Mouse (Mus musculus) right cerebral cortex, postnatal 10 days (tissue): ENCODE measurements around the gene Aif1.

Experiments used
- DNase-seq, 2 experiments: peaks; one replicate each; pipeline ENCODE4 v3.0.0; 2021; ENCODE audit warnings: low spot score in 2 of 2

The Aif1 gene

DNA sequence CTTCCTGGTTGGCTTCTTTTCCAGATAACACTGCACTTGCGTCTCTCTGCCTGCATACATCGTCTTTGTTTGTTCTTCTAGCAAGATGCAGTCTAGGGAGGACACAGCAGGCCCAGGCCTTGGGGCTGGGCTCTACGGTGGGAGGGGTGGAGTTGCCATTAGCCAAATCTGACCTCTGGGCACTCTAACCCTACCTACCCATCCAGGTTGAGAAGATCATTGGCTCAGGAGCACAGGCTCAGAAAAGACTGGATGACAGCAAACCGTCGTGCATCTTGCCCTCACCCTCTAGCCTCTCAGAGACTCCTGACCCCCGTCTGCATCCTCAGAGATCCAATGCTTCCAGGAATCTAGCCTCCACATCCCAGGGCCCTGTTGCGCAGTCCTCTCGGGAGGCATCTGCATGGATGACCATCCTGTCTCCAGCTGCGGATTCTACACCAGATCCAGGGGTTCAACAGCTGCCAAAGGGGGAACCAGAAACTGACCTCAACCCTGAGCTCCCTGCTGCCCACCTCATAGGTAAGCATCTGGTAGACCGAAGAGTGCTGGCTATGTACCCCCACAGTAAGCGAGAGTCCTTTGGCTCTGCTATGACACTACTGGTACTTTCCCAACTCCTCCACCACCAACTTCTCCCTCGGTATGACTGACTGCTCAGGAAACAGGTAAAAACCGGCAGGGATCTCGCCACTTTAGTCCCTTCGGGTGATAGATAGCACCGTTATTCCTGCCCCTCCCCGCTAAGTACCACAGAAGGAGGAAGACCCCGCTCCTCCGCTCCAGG lies 19.2 kb upstream of the Aif1 start:
- DNase-seq = no peak

GRCm38 (mm10) chr17:35193881-35194843 lies 18.3 kb upstream of the Aif1 start, which contains the start of gene Ltb:
Gene Ltb, plus strand, starts transcription at chr17:35194439.
- no peak for DNase-seq

DNA sequence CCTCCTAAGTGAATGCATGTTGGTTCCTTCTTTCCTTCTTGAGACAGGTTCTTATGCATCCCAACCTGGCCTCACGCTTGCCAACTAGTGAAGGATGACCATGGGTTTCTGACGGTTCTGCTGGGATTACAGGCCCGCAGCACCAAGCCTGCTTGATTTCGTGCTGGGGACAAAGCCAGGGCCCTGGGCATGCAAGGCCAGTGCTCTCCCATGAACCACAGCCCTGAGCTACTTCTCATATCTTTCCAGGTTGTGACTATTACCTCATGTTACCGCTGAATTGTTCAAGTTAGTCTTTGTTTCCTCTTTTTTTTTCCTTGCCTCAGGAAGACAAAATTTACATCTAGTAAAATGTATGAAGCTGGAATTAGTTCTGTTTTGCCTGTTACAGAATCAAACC lies 17.1 kb upstream of the Aif1 start:
- DNase-seq = no peak

DNA sequence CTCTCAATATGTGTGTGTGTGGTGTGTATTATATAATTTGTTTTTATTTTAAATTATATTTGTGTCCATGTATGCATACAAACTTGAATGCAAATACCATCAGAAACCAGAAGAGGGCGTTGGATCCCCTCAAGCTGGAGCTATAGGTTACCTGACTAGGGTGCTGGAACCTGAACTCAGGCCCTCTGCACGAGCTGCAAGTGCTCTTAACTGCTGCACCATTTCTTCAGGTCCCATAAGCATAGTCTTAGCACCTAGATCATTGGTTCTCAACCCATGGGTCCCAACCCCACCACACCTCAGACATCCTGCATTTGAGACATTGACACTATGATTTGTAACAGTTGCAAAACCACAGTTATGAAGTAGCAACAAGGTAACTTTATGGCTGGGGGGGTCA lies 15.9 kb upstream of the Aif1 start:
- no peak for DNase-seq

DNA sequence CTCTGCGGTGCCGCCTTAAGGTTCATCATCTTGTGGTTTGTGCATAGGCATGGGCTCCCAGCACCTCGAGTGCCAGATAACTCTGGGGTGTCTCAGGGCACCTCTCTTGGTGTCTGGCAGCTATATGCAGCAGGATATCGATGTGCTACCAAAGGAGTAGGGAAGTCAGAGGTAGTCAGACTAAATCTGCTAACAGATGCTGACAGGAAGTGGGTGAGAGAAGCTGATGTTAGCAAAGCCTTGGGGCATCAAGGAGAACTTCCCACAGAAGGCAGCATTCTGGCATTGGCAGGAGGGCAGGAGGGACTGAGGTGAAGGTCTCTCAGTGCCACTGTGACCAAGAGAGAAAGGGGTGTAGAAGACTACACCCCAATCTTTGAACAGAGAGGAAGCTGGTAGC lies 14.2 kb upstream of the Aif1 start:
- no peak for DNase-seq

- DNase-seq = no peak
Observed at GRCm38 (mm10) chr17:35189186-35189585, 13.3 kb upstream of the Aif1 start.

DNA sequence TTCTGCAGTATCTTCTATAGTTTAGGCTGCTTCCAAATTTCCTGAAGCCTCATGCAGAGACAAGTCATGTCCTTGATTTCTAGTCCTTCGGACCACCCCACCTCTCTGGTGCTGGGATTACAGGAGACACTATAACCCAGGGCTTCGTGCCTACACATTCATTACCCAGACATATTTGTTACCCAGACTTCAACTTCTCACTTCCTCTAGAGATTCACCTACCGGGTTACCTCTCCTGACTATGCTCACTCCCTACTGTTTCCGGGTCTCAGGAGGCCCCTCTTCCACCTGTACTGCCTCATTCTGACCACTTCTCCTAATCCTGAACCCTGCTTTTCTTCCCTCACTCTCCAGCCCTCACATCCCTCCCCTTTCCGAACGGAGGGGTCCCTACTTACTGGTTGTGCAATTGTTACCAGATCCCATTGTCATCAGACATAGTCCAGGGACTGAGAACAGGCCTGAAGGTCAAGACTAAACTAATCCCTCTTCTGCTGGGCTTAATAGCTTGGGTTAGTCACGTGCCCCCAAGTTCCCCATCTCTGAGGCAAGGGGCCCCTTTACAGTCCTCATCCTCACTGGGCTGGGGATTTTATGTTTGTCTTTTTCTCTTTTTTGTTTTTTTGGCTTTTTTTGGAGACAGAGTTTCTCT lies 12.2 kb upstream of the Aif1 start, which contains the start of gene Lst1:
TSS of gene Lst1 (minus strand) at position 481 of the 652 bp plus-strand sequence.
- no peak for DNase-seq

- no peak for DNase-seq
Observed at GRCm38 (mm10) chr17:35187345-35187744, 11.5 kb upstream of the Aif1 start.

GRCm38 (mm10) chr17:35186681-35187080 lies 10.8 kb upstream of the Aif1 start:
- peak in 1 of 2 experiments; percentile 51 for DNase-seq

DNA sequence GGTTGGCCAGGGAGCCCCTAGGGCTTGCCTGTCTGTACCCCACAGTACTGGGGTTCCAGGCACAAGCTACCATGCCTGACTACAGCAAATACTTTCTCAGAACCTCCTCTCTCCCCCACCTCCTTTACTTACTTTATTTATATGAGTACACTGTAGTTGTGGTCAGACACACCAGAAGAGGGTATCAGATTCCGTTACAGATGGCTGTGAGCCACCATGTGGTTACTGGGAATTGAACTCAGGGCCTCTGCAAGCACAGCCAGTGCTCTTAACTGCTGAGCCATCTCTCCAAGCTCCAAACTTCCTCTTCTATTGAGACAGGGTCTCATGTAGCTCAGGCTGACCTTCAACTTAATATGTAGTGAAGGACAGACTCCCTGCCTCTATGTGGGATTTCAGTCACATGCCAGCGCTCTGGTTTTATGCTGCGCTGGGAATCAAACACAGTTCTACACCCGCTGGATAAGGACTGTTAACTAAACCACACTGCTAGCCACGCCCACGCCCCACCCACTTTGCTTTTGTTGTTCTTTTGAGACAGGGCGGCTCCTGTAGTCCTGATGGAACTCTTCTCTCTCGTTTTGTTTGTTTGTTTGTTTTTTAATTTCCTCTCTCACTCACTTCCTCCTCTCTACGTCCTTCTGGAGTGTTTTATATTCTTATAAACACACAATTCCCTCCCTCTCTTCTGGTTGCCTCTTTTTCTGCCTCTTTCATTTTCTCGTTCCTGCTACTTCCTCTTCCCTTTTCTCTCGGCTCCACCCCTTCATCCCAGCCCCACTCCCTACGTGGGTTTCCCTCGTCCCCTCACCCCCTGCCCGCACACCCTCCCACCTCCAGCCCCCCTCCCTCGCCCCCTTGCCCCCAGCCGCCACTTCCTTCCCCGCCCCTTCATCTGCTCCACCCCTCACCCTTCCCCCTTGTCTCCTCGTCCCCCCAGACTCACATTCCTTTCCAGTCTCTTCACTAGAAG lies 10.1 kb upstream of the Aif1 start:
- peak in 1 of 2 experiments; percentile 47 for DNase-seq

GRCm38 (mm10) chr17:35180093-35180492 lies 4.2 kb upstream of the Aif1 start:
- DNase-seq = no peak

DNA sequence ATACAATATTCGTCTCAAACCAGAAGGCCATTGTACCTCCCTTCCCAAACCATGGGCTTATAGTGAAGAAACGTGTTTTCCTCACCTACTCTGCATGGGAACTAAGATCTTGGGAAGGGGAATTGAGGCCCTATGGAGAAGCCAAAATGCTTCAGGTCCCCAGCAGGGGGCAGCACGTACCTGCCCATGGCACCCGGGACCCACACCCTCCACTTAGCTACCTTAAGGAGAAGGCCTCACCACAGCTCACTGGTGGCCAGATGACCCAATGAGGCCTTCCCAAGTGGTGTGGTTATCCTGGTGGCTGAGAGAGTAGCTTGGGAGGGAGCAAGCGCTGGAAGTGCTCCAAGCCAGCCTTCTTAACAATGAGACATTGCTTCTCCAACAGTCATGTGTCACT lies 2.7 kb upstream of the Aif1 start:
- no peak for DNase-seq

- DNase-seq = no peak
Observed at GRCm38 (mm10) chr17:35175382-35175781, 486 bp downstream of the Aif1 start.

DNA sequence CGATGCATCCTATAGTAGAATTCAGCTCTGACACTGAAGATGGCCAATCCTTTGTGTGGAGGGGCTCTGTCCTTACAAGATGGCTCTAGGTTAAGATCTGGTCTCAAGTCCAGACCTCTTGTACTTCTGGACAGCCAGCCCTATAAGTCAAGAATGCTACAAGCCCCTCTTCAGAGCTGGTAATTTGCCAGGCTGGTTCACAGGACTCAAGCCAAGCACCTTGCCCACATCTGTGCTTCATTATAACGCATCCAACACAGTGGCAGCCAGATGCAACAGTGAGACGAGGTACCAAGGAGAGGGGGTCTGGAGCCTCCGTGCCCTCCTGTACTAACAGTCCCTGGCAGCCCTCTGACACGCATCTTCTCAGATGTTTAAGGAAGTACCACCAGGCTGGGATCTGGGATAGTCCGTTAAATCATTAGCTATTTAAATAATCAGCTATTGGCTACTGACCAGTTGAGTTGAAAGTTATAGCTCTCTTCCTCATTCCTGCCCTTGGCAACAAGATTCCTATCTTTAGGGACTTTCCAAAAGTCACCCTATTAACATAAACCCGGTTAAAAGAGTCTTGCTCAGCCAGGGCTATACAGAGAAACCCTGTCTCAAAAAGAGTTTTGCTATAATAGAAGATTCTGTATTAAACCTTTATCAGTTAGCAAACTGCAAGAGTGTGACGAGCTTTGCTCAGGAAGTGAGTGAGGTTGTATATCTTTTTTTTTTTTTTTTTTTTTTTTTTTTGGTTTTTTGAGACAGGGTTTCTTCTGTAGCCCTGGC lies 1.5 kb downstream of the Aif1 start:
- no peak for DNase-seq

GRCm38 (mm10) chr17:35173329-35173728 lies 2.5 kb downstream of the Aif1 start:
- no peak for DNase-seq

DNA sequence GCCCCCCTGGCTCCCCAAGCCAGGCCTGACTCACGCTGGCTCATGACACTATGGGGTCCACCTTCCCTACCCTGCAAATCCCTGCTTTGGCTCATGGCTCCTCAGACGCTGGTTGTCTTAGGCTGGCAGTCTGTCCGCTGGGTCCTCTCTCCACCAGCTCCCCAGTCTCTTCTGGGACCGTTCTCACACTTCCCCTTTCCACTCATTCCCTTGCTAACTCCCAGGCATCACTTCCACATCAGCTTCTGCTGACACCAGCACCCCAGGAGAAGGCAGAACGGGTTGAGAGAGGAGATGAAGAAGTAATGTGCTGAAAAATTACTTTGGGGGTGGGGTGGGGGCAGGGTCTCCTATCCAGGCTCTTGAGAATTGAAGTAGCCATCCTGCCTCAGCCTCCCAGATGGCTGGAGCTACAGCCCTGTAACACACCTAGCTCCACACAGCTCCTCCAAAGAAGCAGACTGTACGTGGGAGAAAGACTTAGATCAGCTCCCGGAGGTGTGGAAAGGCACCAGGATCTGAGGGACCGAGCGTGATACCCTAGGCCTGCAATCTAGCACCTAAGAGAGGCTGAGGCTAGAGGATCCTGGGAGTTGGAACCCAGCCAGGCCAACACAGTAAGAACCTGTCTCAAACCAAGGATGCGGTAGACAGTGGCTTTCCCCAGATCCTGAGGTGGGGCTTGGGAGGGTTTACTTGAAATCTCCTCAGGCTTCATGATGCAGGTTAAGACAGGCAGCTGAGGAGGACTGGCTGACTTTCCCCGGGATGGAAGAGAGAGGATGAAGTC lies 3.2 kb downstream of the Aif1 start:
- no peak for DNase-seq

- no peak for DNase-seq
Observed at GRCm38 (mm10) chr17:35168541-35169207, 7.2 kb downstream of the Aif1 start.

DNA sequence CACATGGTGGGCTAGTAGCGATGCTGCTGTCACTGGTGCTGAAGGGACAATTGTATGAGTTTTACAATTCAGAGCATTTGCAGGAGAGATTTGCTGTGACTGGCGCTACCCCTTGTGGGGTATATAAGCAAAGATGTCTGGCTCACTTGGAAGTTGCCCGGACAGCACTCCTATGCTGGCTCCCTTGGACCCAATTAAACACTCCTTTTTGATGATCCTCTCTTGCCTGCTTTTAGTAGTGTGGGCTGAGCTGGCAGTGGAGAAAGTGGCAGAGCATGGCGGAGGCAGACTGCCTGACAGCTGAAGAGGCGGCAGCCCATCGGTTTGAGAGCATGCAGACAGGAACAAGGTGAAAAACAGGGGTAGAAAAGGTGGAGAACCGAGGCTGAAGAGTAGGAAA lies 8.1 kb downstream of the Aif1 start:
- DNase-seq = no peak
